Mouse (Mus musculus): Measurements from ENCODE around the gene Diras2.

The Diras2 gene

DNA sequence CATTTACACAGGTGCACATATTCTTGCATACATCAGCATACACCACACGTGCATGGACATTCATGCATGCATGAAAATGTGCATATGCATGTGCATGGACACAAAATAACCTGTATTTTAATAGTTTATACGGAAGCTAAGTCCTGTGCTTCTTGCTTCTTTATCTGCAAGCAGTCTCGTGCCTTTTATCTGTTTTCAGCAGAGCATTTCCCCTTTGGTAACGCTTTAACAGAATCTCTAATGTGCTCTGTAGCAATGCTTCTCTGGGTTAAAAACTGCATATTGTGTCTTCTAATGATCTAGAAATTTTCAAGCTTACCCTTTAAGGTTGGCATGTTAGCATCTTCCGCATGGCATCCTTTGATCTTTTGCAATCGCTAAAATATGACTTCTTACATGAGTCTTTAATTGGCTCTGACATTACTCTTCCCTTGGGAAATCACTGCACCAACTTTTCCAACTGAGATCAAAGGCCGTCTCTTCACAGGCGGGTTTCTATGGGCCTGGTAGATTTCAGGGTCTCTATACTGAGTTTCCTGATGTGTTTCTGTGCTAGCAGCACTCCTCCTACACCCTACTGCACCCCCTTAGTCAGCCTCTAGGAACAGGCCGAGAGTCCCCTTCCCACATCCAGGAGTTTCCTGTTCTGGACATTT lies 21.9 kb upstream of the Diras2 start:
- in situ Hi-C loops (cut with MboI, MseI) = no loop called here

DNA sequence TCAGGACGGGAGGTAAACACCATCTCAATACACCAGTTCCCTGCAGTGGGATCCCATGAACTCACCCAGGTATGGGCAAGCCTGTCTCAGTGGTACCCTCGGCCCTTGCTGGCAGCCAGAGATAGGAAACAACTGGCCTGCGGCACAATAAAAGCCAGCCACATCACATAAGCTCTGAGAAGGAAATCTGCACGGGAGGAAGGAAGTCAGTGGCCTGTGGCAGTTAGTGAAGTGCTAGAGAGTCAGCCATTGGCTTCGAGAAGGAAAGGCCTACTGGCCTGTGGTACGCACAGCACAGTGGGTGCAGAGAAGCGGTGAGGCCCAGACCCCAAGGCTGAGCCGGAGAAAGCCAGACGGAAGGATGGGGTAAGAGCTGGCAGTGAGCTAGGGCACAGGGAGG lies 20.2 kb upstream of the Diras2 start:
- in situ Hi-C loops (cut with MboI, MseI) = no loop called here

DNA sequence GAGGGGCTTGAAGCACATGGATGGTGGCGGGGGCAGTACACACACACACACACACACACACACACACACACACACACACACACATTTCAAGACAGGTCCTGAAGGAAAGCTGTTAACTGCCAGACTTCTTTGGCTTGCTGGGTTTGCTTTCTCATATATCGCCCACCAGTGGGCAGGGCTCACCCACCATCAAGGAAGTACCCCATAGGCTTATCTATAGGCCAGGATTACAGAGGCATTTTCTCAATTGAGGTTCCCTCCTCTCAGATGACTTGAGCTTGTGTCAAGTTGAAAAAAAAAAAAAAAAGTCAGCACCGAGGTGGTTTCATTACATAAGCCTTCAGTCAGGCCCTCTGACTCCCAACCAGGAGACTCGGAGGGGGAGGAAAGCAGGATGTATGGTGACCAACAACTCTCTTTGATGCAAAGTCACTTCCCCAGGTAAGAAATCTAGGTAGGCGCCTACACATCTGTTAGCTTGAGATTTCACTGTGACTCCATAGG lies 19.7 kb upstream of the Diras2 start:
- in situ Hi-C loops (cut with MboI, MseI) = no loop called here

DNA sequence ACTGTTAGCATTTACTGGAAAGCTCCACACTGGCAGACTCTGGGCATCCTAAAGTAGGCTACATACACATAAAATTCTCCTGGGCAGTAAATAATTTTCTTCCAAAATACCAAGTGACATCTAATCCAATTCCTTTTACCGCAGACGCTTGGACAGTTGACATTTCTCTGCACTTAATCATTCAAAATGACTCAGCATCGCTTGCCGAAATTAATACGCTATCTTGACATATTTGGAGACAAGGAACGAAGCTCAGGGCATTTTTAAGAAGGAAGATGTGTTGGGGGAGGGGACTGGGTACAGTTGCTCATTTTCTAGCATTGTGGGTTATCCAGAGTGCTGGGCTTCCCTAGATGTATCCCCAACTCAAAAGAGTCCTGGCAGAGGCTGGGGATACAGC lies 15.2 kb upstream of the Diras2 start:
- in situ Hi-C loops (cut with MboI, MseI) = no loop called here

DNA sequence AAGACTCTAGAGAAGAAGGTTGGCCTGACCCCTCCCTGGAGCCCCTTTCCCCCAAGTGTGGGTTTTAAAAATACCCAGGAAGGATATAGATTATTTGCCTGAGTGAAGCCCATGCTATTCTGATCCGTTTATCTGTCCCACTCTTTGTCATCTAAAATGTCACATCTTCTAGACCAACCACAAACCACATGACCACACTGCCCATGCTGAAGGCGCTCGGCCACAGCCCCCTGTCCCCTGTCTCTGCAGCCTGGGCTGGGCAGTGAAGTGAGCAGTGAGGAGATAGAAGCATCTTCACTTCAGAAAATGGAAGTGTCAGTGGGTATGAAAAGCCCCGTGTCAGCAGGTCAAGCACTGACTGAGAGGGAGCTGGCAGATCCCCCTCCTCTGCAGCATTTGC lies 11.6 kb upstream of the Diras2 start:
- in situ Hi-C loops (cut with MboI, MseI) = no loop called here

DNA sequence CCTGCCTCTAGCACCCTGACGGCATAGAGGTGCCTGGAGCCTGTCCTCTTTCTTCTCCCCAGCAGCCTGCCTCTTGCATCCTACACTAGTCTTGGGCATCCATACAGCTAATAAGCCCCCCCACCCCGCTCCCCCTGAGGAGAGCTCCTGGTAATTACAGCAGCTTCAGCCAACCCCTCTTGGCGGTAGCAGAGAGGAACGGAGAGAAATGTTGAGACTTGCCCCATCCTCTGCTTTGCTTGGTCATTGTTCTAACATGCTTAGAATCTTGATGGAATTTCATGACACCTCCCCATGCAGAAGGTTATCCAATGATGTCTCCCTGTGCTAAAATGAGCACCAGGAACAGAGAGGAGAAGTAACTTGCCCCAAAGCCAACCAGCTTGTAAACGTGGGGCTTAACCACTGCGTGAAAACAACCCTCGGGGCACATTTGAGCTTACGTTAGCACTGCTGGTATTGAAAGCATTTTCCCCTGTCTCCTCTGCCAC lies 11.0 kb upstream of the Diras2 start:
- in situ Hi-C loops (cut with MboI, MseI) = no loop called here

DNA sequence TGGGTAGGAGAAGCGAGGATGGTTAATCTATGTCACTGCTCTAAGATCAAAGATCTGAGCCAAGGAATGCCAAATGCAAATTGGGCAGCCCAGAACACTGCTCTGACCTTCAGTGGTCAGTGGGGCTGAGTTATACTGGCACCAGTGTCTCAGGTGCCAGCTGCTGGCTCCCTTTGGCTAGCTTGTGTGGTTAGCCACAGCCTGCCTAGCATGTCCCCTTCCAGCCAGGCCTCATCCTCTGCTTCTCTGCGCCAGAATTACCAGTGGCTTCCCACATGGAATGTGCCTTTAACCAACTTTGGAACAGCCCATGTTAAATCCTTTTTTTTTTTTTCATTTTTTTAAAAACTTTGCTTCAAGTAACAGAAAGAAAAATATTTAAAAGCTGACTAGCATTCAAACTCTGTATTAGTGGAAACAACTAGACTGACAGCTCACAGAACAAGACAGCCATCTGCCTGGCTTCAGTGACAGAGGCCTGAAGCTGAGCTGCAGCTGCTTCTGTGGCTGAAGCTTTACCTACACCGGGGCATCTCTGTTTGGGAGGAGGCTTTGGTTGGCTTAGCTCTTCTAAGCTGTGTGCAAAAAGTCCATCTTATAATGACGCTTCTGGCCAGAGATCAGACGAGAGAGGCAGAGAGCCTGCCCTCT lies 10.4 kb upstream of the Diras2 start:
- in situ Hi-C loops (cut with MboI, MseI) = no loop called here

DNA sequence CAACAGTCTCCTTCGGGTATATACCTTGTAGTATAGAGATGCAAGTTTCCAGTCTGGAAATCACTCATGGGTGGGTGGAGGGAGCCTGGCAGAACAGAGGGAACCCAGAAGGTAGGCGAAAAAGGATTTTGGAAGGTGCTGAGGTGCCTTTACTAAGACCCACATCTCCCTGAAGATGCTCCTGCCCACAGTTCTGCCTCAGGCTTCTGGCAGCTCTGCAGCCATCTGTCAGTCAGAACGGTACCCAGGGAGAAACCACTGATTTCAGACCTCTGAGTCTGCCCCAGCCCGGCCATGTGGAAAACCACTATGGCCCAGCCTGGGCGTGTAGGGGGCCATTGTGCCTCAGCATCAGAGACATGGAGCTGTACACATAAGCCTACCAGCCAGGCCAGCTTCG lies 8.4 kb upstream of the Diras2 start:
- in situ Hi-C loops (cut with MboI, MseI) = loop anchor here (5.0 kb wide), 1 partner anchor 262 kb away; no protein-coding TSS in a partner anchor

DNA sequence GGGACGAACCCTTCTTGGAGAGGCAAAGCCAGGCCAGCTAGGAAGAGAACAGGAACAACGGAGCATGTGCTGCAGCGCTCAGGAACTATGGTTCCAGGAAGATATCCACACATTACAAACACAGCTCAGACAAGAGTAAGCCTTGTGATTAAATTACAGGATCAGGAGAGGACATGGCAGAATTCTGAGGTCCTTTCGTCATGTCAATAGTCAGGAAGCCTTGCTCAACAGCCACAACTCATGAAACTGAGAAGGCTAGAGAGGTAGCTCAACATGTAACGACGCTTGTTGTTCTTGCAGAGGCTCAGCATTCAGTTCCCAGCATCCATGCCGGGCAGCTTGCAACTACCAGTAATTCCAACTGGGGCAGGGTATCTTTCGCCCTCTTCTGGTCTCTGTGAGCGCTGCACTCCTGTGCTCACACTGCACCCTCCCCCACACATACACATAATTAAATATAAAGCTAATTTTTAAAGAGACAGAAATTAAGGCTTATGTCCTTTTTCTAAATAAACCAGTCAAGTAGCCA lies 7.6 kb upstream of the Diras2 start:
- in situ Hi-C loops (cut with MboI, MseI) = loop anchor here (5.0 kb wide), 1 partner anchor 261 kb away; no protein-coding TSS in a partner anchor

DNA sequence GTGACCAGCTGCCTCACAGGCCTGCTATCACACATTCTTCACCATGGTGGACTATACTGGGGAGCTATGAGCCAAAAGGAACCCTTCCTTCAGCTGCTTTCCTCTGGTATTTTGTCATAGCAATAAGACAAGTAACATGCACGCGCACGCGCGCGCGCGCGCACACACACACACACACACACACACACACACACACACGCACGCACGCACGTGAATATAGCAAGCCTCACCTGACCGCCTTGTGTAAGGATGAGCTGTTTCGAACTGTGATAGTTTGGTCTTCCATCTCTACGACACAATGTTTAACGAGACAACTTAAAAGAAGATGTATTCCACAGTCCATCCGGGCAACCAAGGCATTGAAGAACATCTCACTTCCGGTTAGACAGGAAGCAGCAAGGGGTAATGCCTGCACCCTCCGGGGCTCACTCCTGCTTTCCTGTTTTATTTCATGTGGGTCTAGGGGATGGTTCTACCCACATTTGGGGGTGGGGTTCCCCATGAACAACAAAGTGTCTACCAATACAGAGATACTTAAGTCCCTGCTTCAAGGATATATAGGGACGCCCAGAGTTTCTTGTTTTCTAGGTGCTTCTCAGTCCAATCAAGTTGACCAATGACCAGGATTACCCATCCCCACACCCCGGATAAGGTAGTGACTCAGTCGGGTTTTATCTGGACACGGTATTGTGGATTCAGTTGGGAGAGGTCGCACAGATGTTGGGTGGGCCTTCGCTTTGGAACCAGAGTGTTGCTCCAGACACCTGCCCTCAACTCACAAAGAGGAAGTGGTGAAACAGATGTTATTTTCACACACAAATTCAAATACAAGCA lies 6.9 kb upstream of the Diras2 start:
- in situ Hi-C loops (cut with MboI, MseI) = loop anchor here (5.0 kb wide), 1 partner anchor 261 kb away; no protein-coding TSS in a partner anchor

DNA sequence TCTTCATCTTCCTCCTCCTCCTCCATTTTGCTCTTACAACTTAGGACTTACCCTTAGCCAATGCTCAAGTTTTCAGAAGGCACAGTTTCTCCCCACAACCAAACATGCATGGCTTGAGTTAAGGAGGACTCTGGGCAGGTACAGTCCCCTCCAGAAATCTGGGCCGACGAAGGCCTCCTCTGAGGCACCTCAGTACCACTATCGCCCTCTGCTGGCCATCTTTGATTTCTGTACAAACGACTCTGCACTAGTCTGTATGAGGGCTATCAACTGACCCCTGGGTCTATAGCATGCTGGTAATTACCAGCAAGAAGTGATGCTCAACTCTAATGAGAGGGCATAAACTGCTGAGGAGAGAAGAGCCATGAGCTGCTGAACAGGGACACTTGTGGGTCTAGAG lies 4.5 kb upstream of the Diras2 start:
- in situ Hi-C loops (cut with MboI, MseI) = loop anchor here (5.0 kb wide), 1 partner anchor 258 kb away; no protein-coding TSS in a partner anchor

DNA sequence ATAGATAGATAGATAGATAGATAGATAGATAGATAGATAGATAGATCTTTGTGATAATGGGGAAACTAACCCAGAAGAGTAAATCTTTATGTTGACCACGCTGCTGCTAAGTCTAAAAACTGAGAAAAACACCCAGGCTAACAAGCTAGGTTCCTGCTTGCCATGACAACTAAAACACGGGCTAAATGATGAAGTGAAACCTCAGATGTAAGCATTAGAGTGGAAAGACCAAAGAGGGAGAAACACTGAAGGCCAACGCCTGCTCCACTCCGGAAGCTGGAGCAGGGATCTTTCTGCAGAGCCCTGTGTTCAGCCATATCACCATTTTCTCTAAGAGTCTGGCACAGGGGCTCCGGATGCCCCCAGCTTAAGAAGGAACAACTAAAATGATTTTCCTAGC lies 2.6 kb upstream of the Diras2 start:
- in situ Hi-C loops (cut with MboI, MseI) = no loop called here

DNA sequence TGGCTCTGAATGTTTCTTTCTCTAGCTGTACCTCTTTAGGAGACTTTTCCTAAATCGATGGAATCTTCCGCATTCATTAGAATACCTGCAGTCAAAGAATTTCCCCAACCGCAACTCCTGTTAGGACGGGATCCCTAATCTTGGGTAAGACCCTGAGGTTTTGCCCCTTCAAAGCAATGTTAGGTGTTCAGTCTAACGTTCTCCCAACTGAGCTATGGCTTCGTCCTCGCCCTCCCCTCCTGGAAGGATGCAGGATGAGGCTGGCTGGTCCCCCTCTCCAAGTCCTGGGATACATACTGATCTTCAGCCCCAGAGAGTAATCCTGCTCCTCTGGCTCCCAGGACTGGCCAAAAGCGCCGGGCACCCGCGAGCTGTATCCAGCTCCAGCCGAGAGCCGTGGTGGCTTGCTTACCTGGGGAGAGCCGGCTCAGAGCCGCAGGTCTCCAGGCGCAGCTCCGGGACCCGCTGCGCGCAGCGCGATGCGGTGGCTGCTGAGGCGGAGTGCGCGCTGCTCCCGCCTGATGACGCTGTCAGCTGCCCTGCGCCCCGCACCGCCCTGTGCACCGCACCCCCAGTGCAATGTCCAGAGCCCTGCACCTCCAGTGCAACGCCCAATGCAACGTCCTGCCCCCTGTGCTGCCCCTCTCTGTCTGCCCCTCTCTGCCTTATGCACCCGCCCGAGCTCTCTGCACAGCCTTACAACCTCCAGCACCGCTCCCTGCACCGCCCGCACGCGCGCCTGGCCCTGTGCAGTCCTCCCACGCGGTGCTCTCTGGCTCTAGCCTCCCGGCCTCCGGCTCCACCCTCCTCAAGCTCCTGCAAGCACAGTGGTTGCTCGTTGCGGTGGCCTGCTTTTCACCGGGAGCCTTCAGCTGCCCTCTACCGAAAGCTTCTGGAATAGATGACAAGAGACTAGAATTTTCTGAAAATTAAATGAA lies 802 bp downstream of the Diras2 start:
- in situ Hi-C loops (cut with MboI, MseI) = no loop called here

DNA sequence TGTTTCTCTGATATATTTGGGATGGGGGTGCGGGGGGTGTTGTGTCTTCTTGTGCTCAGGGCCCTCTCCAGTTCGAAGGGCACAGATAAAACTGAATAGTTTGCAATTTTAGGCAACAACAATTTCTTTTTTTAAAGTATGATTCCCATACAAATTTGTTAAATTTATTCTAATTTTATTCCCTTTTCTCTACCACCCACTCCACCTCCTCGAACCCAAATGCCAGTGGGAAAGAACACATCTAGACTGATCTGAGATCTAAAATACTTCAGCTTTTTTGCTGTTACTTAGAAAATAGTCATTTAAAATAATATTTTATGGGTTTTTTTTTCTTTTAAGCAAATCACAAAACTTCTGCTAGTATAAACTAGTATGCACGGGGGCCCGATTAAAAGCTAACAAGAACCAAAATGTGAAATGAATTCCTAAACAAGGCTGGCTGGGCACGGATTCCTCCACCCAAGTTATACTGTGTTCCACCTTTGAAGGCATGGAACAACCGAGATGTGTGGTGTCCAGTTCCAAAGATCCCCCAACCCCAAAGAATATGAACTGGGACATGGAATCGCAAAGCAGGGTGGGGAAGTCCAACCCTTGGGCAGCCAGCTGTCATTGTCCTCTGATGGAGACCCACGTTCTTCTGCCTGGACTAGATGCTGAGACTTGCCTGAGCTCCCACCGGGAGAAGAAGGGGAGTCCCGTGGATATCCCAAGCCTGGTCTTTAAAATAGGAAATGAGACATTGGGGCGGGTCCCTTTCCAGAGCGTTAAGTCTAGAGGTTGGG lies 1.7 kb downstream of the Diras2 start:
- in situ Hi-C loops (cut with MboI, MseI) = no loop called here

DNA sequence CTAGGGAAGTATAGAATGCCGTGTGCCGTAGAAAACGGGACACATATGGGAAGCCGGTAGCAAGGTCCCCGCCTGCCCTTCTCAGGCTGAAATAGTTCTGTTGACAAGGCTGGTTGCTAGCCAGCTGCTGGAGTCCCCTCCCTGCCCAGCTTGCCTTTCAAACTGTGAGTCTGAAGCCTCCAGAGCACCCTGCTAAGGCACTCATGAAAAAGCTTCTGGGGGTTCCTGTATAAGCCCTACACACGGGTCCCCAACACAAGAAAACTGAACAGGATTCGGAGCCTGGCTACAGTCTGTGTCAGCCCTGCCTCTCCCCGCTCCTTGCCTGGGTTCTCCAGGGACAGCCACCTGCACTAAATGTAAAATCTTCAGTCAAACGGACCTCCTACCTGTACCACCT lies 2.3 kb downstream of the Diras2 start:
- in situ Hi-C loops (cut with MboI, MseI) = no loop called here

DNA sequence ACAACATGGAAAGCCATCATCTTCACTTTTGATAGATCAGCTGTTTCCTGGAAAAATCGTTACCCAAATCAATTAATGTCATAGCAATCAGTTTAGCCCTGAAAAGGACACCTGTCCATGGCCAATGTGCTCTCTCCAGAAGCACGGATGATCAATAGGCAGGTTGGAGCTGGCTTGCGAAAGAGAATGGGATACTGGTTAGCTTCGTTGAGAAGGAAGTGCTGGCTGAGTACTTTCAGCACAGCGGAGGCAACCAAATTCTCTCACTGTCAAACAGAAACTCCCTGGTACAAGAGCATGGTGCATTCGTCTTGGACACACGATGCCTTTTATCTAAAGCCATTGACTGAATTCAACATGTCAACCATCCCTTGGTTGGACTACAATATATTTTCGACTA lies 2.8 kb downstream of the Diras2 start:
- in situ Hi-C loops (cut with MboI, MseI) = no loop called here

DNA sequence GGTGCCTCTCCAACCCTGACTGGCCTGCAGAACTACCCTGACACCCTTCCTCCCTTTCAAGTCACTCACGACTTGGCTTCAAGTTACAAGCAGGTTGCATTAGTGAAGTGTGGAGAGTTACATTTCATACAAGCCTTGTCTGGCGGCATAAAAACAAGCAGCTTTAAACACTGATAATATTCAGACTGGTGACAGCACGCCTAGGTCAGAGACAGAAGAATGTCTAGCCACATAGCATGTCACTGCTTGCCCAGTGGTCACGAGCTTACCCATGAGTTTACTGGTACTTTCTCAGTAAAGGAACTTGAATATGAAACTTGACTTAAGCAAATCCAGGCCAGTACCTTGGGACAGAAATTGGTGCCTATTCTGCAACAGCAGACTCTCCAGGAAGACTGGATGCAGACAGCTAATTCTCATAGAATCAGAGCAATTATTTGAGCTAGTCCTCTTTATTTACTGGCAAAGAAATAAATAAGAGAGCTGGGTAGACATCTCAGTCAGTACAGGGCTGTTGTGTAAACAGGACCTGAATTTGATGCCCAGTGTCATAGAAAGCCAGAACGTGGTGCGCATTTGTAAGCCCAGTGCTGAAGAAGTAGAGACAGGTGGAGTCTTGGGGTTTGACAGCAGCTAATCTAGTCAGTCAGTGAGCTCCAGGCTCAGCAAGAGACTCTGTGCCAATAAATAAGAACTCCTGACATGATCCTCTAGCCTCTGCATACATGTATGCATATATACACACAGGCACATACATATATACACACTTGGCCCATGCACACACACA lies 4.6 kb downstream of the Diras2 start:
- in situ Hi-C loops (cut with MboI, MseI) = no loop called here

DNA sequence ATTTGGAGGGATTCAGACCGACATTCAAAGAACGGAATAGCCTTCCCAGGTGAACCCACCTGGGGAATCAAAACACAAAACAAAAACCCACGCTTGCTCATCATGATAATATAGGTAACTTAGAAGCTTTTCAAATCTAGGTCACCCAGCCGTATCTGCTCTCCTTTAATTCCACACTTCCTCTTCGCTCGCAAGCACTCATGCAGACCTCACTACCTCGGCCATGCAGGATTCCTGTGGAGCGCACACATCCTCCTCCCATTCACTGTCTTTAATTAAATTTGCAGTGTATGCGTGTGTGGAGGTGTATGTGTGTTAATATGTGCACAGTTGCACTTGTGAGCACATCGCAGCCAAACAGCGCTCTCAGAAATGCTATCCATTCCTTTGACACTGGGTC lies 6.8 kb downstream of the Diras2 start:
- in situ Hi-C loops (cut with MboI, MseI) = no loop called here

DNA sequence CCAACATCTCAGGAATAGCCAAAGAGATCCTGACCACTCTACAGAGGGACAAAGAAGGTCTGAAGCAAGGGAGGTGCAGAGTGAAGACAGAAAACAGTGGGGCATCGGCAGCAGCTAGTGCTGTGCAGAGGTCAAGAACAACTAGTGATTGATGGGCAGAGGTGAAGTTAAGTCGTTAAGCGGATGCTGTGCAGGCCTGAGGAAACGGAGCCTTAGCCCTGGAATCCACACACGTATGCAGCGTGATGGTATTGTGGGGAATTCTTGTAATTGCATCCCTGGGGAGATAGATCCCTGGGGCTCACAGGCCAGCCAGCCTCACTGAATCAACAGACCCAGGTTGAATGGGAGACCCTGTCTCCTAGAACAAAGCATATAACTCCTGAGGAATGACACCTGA lies 9.9 kb downstream of the Diras2 start:
- in situ Hi-C loops (cut with MboI, MseI) = no loop called here
